Mouse (Mus musculus) G1E (cell line): Measurements from ENCODE around the gene Zfp715. TPM values are rescaled to one million over a fixed set of nuclear protein-coding genes. Genes with fewer than 3 reads are reported as not detected.

Experiments used
- ATAC-seq: 2 replicates; pipeline ENCODE4 v1.8.0; 2016; ENCODE audit warnings: mild to moderate bottlenecking; ENCODE audit not compliant: insufficient number of reproducible peaks, poor library complexity, low FRiP score, severe bottlenecking; ENCODE audit errors: extremely low read depth
- DNase-seq: peaks from one replicate; pipeline ENCODE4 v3.0.0; 2012; ENCODE audit warnings: low spot score
- H3K27me3 ChIP-seq: 2 replicates; pipeline ENCODE4 v1.6.1; 2012; ENCODE audit warnings: mild to moderate bottlenecking, low read length, inconsistent platforms; ENCODE audit not compliant: insufficient read depth
- H3K36me3 ChIP-seq: replicated peaks from 2 replicates; pipeline ENCODE3; 2012; ENCODE audit warnings: mild to moderate bottlenecking, inconsistent platforms
- H3K4me1 ChIP-seq: 2 replicates; pipeline ENCODE4 v1.6.1; 2012; ENCODE audit warnings: low read depth, low read length, inconsistent platforms, mixed read lengths; ENCODE audit not compliant: insufficient read depth
- H3K4me3 ChIP-seq: 2 replicates; pipeline ENCODE4 v1.5.1; 2012; ENCODE audit warnings: low read depth, mild to moderate bottlenecking, inconsistent platforms, low read length, moderate library complexity, mixed read lengths
- H3K9me3 ChIP-seq: replicated peaks from 2 replicates; pipeline ENCODE4 v1.6.1; 2012; ENCODE audit warnings: inconsistent platforms
- CTCF ChIP-seq: IDR thresholded peaks from 2 replicates; pipeline ENCODE4 v1.5.1; 2012; ENCODE audit warnings: low read depth, low read length, inconsistent platforms, mixed read lengths
- GATA1 ChIP-seq: IDR thresholded peaks from 2 replicates; pipeline ENCODE4 v1.6.1; 2012; ENCODE audit warnings: borderline replicate concordance, low read length, inconsistent platforms, mixed read lengths
- GATA2 ChIP-seq: IDR thresholded peaks from 2 replicates; pipeline ENCODE4 v1.6.1; 2012; ENCODE audit warnings: low read depth, low read length, inconsistent platforms, borderline replicate concordance
- POLR2AphosphoS5 ChIP-seq: IDR thresholded peaks from 2 replicates; pipeline ENCODE4 v1.6.1; 2012; ENCODE audit warnings: low read depth, low read length, inconsistent platforms; ENCODE audit not compliant: insufficient replicate concordance
- TAL1 ChIP-seq: conservative IDR thresholded peaks from 2 replicates; pipeline ENCODE4 v1.6.1; 2012; ENCODE audit warnings: low read depth, low read length, inconsistent platforms, mixed read lengths
- polyA plus RNA-seq: library from polyadenylated mRNA; stranded (reverse); fragments of >175 nt; gene quantifications from 2 replicates; pipeline ENCODE4 v1.2.3, GENCODE M21; 2012
- total RNA-seq, 2 experiments: library from RNA; stranded (forward) in 1 of 2; stranded (reverse) in 1 of 2; fragments of 200-1000 nt in 1 of 2; fragments of >200 nt in 1 of 2; fragmentation: Nextera tagmentation in 1 of 2; gene quantifications; 2 replicates each; pipeline ENCODE4 v1.2.3; 2014 to 2017

Zfp715 gene
- total RNA-seq (2014; fragmentation: Nextera tagmentation) (16.0 and 21.3 TPM in 2 replicates), total RNA-seq (2017) (21.4 and 23.8 TPM in 2 replicates), polyA plus RNA-seq (1.7 and 3.9 TPM in 2 replicates)

DNA sequence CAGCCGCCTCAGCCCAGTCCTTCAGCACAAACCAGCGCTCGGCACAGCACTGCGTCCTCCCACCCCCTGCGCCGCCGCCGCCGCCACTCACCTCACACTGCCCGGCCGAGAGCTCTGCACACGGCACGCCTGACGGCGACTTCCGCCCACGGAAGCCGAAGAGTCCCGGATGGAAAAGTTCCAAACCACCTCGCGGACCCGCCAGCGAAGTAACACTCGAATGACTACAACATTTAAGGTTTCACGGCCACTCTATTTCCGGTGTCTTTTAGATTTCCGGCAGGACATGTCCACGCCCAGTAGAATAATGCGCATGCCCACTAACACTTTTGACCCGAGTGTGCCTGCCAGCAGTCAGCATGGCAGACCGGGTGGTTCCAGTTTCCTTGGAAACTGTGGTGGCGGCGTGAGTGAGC, at the start of gene Zfp715:
Gene Zfp715, minus strand, starts transcription at position 282 of the 416 bp plus-strand sequence.
- ATAC-seq (peak; percentile 95), DNase-seq (peak; percentile 86)
- TF ChIP-seq GATA2 (no peak), CTCF (no peak), POLR2AphosphoS5 (no peak), TAL1 (no peak), GATA1 (no peak)
- no peaks in the 10 kb centered on the region for H3K9me3 ChIP-seq
- H3K27me3 ChIP-seq: no peaks in the 10 kb centered on the region
- H3K36me3 ChIP-seq: peaks cover 29% of the 10 kb centered on the region
- peak within 1 kb of the TSS; percentile 96 for H3K4me3 ChIP-seq
- peaks cover 36% of the 10 kb centered on the region for H3K4me1 ChIP-seq

DNA sequence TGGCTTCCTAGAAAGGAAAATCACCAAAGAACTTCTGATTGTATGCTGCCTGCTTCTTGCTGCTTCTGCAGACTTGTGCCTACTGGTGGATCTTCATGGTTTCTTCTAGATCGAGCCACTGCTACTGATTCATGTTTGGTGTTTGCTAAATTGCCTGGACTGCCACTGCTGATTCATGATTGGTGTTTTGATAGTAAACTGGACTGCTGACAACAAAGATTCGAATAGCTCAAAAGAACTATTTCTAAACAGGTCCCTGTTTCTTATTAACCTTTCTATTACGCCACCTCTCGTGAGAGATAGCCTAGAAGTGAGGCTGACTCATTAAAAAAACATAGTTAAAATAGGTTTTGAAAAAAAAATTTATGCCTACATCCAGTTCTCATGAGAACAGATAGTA, 48.9 kb upstream of the Zfp715 start:
- no peaks in the 10 kb centered on the region for H3K9me3 ChIP-seq
- no peaks in the 10 kb centered on the region for H3K36me3 ChIP-seq
- no peak overlapping the region for H3K4me3 ChIP-seq
- TF ChIP-seq GATA2 (no peak), POLR2AphosphoS5 (no peak), GATA1 (no peak), CTCF (no peak), TAL1 (no peak)
- DNase-seq (no peak), ATAC-seq (no peak)
- no peaks in the 10 kb centered on the region for H3K4me1 ChIP-seq
- no peaks in the 10 kb centered on the region for H3K27me3 ChIP-seq

DNA sequence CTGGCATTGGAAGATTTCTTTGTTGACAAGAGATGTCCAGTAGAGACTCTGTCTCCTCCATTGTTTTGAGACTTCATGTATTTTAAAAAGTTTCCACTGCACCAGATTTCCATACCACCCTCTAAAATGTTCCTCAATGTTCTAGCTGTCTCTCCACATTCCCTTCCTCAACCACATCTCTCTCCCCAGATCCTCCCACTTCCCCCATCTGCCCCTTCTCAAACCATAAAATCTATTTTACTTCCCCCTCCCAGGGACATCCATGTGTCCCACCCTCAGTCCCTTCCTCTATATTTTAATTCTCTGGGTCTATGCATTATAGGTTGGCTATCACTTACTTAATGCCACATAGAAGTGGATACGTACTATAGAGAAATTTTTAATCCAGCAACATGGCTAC, 48.3 kb upstream of the Zfp715 start:
- Histone ChIP-seq H3K36me3 (no peaks in the 10 kb centered on the region), H3K4me3 (no peak overlapping the region), H3K9me3 (no peaks in the 10 kb centered on the region), H3K4me1 (no peaks in the 10 kb centered on the region), H3K27me3 (no peaks in the 10 kb centered on the region)
- ATAC-seq (no peak), DNase-seq (no peak)
- TF ChIP-seq GATA1 (no peak), CTCF (no peak), GATA2 (no peak), TAL1 (no peak), POLR2AphosphoS5 (no peak)

DNA sequence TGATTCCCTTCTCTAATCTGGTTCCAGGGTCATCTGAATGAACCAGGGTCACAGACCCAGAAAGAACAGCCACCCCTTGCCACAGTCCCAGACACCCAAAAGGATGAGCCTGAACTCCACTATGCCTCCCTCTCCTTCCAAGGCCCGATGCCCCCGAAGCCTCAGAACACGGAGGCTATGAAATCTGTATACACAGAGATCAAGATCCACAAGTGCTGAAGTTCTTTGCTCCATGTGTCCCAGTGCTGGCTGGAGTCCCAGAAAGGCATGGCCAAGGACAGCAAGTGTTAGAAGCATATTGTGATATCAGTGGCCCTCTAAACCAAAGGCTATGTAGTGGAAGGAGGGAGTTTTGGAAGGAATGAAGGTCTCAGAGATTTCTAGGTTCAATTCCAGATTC, 45.5 kb upstream of the Zfp715 start:
- Histone ChIP-seq H3K9me3 (no peaks in the 10 kb centered on the region), H3K4me1 (no peaks in the 10 kb centered on the region), H3K36me3 (no peaks in the 10 kb centered on the region), H3K4me3 (no peak overlapping the region), H3K27me3 (no peaks in the 10 kb centered on the region)
- TF ChIP-seq GATA2 (no peak), TAL1 (no peak), CTCF (no peak), POLR2AphosphoS5 (no peak), GATA1 (no peak)
- no peak for DNase-seq
- no peak for ATAC-seq

DNA sequence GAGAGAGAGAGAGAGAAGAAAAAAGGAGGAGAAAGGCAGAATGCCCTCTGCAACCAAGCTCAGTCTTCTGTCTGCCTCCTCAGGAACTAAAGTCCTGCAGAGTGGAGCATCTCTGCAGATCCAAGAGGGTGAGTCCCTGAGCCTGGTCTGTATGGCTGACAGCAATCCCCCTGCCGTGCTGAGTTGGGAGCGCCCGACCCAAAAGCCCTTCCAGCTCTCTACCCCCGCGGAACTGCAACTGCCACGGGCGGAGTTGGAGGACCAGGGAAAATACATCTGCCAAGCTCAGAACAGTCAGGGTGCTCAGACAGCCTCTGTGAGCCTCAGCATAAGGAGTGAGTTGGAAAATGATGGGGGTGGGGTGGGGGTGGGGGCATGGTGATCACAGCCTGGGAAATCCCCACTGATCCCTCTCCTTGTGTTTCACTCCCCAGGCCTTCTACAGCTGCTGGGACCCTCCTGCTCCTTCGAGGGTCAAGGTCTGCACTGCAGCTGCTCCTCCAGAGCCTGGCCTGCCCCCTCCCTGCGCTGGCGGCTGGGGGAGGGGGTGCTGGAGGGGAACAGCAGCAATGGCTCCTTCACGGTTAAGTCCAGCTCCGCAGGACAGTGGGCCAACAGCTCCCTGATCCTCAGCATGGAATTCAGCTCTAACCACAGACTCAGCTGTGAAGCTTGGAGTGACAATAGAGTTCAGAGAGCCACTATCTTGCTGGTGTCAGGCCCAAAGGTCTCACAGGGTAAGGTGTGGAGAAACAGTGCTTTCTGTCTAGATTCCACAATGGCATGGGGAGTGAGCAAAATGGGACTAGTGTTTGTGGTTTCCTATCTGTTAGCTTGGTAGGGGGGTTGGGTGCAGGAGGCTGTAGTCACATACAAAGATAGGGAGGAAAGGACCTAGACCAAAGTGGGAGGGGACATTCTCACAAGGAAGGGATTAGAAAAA, 42.1 kb upstream of the Zfp715 start:
- Histone ChIP-seq H3K9me3 (no peaks in the 10 kb centered on the region), H3K4me3 (no peak overlapping the region), H3K36me3 (no peaks in the 10 kb centered on the region), H3K27me3 (no peaks in the 10 kb centered on the region), H3K4me1 (no peaks in the 10 kb centered on the region)
- TF ChIP-seq POLR2AphosphoS5 (no peak), TAL1 (no peak), GATA2 (no peak), GATA1 (no peak), CTCF (no peak)
- ATAC-seq: no peak
- no peak for DNase-seq

DNA sequence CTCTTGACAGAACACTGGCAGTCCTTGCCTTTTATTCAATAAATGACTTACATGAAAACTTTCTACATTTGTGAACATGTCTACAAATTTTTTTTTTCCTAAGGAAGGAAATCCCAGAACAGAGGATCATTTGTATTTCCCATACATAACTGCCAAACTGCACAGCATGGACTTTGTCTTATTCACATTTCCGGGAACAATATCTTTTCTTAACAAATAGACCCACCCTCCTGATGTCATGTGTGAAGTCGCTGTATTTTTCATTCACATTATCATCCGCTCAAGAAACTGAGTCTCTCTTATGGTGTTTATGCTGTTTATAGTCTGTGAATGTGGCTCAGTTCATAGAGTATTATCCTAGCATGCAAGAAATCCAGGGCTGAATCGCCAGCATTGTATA, 40.7 kb upstream of the Zfp715 start:
- no peaks in the 10 kb centered on the region for H3K27me3 ChIP-seq
- H3K9me3 ChIP-seq: no peaks in the 10 kb centered on the region
- no peaks in the 10 kb centered on the region for H3K36me3 ChIP-seq
- DNase-seq: no peak
- H3K4me3 ChIP-seq: no peak overlapping the region
- H3K4me1 ChIP-seq: no peaks in the 10 kb centered on the region
- TF ChIP-seq GATA1 (no peak), POLR2AphosphoS5 (no peak), CTCF (no peak), TAL1 (no peak), GATA2 (no peak)
- no peak for ATAC-seq
